Mouse (Mus musculus) C2C12 (cell line): Measurements from ENCODE around the gene Hspbp1.

ENCODE experiments used
- CEBPB ChIP-seq: IDR thresholded peaks from one replicate; pipeline ENCODE4 v1.6.1; 2011; ENCODE audit warnings: low read depth, mild to moderate bottlenecking, control low read depth, moderate library complexity
- CTCF ChIP-seq: IDR thresholded peaks from one replicate; pipeline ENCODE4 v1.5.1; 2011; ENCODE audit not compliant: control insufficient read depth, insufficient read depth, insufficient read length
- FOSL1 ChIP-seq: IDR thresholded peaks from one replicate; pipeline ENCODE4 v1.8.0; 2011; ENCODE audit warnings: mild to moderate bottlenecking, low read length; ENCODE audit not compliant: poor library complexity, insufficient read depth, severe bottlenecking
- MAX ChIP-seq: IDR thresholded peaks from one replicate; pipeline ENCODE4 v1.6.1; 2011; ENCODE audit warnings: mild to moderate bottlenecking, control low read depth
- MYOD1 ChIP-seq: IDR thresholded peaks from one replicate; pipeline ENCODE4 v1.6.1; 2011; ENCODE audit warnings: low read depth; ENCODE audit not compliant: control insufficient read depth, insufficient read length
- MYOG ChIP-seq: IDR thresholded peaks from one replicate; pipeline ENCODE4 v1.6.1; 2011; ENCODE audit not compliant: control insufficient read depth, insufficient read length; ENCODE audit errors: extremely low read depth
- USF1 ChIP-seq: IDR thresholded peaks from one replicate; pipeline ENCODE4 v1.6.1; 2011; ENCODE audit warnings: low read depth, mild to moderate bottlenecking, control low read depth, moderate library complexity

GRCm38 (mm10) chr7:4658128-4658907 is 26.6 kb downstream of the Hspbp1 start:
- TF ChIP-seq CEBPB (no peak), CTCF (no peak), USF1 (no peak), MYOD1 (no peak), FOSL1 (no peak), MYOG (no peak), MAX (no peak)
